Mouse (Mus musculus): Measurements from ENCODE around the gene Zfp60.
"Not testable (repeated sequence)": the region's sequence is repeated elsewhere in the genome, so short reads cannot be mapped to it uniquely, and the experiment has no call there.

Zfp60 gene

DNA sequence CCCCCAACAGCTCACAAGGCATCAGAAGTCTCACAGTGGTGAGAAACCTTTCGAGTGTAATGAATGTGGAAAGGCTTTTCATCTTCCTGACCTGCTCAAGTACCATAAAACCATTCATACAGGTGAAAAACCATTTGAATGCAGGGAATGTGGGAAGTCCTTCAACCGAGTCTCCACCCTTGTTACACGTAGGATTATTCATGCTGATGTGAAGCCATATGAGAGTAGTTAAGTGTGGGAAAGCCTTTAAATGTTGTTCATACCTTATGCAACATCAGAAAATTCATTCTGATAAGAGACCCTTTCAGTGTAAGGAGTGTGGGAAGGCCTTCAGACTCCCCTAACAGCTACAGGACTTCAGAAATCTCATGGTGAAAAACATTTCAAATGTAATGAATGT is 62.7 kb downstream of the Zfp60 start:
- not testable (repeated sequence) for DNase-seq (ENCODE audit: low spot score in 2 of 2)

DNA sequence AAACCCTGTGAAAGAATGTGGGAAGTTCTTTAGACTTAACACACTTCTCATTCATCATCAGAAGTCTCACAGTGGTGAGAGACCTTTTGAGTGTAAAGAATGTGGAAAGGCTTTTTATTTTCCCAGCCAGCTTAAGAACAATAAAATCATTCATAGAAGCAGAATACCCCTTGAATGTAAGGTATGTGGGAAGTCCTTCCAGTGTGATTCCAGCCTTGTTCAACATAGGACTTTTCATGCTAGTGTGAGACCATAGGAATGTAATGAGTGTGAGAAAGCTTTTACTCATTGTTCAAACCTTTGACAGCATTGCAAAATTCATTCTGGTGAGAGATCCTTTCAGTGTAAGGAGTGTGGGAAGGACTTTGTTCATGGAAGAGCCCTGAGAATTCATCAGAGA is 63.4 kb downstream of the Zfp60 start:
- DNase-seq (ENCODE audit: low spot score in 2 of 2) = no peak

GRCm38 (mm10) chr7:27797906-27798811 is 67.0 kb downstream of the Zfp60 start:
- no peak for DNase-seq (ENCODE audit: low spot score in 2 of 2)

DNA sequence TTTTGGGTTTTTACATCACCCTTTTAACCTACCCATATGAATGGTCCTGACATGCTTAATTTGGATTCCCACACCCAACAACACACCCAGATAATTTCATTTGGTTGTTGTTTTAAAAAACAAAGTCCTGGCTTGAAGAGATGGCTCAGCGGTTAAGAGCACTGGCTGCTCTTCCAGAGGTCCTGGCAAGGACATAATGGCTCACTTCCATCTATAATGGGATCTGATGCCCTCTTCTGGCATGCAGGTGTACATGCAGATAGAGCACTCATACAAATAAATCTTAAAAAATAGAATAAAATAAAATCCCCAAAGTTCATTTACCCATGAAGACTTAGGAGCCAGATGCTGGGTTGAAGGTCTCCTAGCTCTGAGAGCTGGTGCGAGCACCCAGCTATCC is 69.9 kb downstream of the Zfp60 start:
- no peak for DNase-seq (ENCODE audit: low spot score in 2 of 2)

- no peak for DNase-seq (ENCODE audit: low spot score in 2 of 2)
Observed at GRCm38 (mm10) chr7:27802986-27803385, 71.8 kb downstream of the Zfp60 start.

All from spleen, postnatal 4 days (tissue).